Mouse (Mus musculus) embryonic stem cell, embryonic (primary cell): ENCODE data around the gene Tmem259.

Source experiments
- CTCF ChIA-PET, 4 experiments: fragments of 300-600 bp in 2 of 4; fragments of 350-600 bp in 2 of 4; sonication (Branson Sonifier 250); formaldehyde crosslinking; loops; one replicate each; lab custom pipeline; 2022; ENCODE audit warnings: inconsistent platforms in 2 of 4; lab: Charles Lee
- POLR2A ChIA-PET, 4 experiments: fragments of 300-600 bp in 2 of 4; fragments of 350-600 bp in 2 of 4; sonication (Branson Sonifier 250); formaldehyde crosslinking; loops; one replicate each; lab custom pipeline; 2022; ENCODE audit warnings: antibody characterized with exemption in 4 of 4, inconsistent platforms in 1 of 4; lab: Charles Lee

Tmem259 gene

DNA sequence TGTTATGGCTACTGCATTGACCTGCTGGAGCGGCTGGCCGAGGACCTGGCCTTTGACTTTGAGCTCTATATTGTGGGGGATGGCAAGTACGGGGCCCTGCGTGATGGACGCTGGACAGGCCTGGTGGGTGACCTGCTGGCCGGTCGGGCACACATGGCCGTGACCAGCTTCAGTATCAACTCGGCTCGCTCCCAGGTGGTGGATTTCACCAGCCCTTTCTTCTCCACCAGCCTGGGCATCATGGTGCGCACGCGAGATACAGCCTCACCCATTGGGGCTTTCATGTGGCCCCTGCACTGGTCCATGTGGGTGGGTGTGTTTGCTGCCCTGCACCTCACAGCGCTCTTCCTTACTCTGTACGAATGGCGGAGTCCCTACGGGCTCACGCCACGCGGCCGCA lies 10.0 kb downstream of the Tmem259 start:
- POLR2A ChIA-PET: interaction anchor here (0.6 to 4.6 kb wide), 24 partner anchors 9 to 349 kb away, joined by 3 to 42 read pairs (median 4); partner anchors contain the start of genes Tmem259 (in 3 of the 4), Wdr18 (in 3 of the 4) and 1600002K03Rik (in 1 of the 4)
- CTCF ChIA-PET: interaction anchor here in 2 of 4 experiments (1.6 to 3.7 kb wide), 5 partner anchors 10 to 162 kb away, joined by 4 to 22 read pairs (median 8); partner anchors contain the start of genes Tmem259 (in 2 of the 2) and Wdr18 (in 1 of the 2)

DNA sequence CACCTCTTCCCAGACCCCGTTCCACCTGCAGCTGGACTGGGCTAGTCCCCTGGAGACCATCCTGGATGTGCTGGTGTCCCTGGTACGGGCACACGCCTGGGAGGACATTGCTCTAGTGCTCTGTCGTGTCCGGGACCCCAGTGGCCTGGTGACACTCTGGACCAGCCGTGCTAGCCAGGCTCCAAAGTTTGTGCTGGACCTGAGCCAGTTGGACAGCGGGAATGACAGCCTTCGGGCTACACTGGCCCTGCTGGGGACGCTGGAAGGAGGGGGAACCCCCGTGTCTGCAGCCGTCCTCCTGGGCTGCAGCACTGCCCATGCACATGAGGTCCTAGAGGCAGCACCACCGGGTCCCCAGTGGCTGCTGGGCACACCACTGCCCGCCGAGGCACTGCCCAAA lies 11.3 kb downstream of the Tmem259 start:
- ChIA-PET POLR2A (interaction anchor here in 3 of 4 experiments (0.7 to 4.6 kb wide), 8 partner anchors 11 to 187 kb away, joined by 3 to 42 read pairs (median 10); partner anchors contain the start of genes Tmem259 (in 3 of the 3), Wdr18 (in 2 of the 3) and Med16 (in 1 of the 3)), CTCF (interaction anchor here in 3 of 4 experiments (0.6 to 2.9 kb wide), 4 partner anchors 13 to 253 kb away, joined by 3 to 14 read pairs (median 4); partner anchors contain the start of genes Mum1 (in 1 of the 3) and Wdr18 (in 1 of the 3))

DNA sequence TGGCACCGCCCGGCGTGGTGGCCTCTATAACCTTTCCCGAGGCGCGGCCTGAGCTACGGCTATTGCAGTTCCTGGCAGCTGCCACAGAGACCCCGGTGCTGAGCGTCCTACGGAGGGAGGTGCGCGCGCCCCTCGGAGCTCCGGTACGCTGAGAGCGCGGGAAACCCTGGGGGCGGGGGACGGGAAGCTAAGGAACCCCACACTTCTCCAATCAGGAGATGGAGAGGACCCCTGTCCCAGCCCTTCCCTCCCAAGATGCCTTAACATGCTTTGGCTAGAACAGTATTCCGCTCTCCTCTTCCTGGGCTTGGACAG lies 13.0 kb downstream of the Tmem259 start:
- ChIA-PET POLR2A (interaction anchor here (0.6 to 2.5 kb wide), 33 partner anchors 8 to 328 kb away, joined by 3 to 24 read pairs (median 3); partner anchors contain the start of genes Tmem259 (in 2 of the 4), Wdr18 (in 2 of the 4), Cdc34 (in 1 of the 4) and Med16 (in 1 of the 4)), CTCF (interaction anchor here (0.5 to 2.9 kb wide), 11 partner anchors 12 to 705 kb away, joined by 3 to 14 read pairs (median 3); partner anchors contain the start of genes Tmem259 (in 2 of the 4), Palm (in 1 of the 4), Stk11 (in 1 of the 4) and Wdr18 (in 1 of the 4))

DNA sequence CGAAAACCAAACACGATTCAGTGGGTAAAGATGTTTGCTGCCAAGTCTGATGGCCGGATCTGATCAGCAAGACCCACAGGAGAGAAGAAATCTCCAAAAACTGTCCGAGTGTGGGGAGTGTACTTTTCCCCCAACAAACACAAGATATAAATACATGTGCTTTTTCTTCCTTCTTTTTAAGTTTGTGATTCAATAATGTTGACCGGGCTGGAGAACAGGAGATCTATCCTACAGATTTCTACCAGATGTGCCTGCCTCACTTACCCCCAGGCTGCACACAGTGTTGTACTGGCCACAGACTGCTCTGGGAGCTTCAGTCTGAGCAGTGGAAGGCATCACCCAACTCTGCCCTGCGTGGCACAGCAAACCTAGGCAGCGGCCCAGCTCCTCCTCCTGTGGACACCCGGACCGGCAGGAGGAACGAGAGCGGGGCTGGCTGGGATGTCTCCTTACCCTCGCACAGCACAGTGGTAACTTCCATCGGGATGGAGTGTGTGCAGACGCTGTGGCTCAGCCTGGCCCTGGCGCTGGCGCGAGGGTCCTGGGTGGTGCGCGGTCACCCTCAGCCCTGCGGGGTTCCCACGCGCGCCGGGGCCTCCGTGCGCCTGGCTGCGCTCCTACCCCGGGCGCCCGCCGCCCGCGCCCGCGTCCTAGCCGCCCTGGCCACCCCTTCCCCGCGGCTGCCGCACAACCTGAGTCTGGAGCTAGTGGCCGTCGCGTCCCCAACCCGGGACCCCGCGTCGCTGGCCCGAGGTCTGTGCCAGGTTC lies 13.5 kb downstream of the Tmem259 start, which contains the start of gene Grin3b:
Grin3b (plus strand) TSS at position 301 of the 768 bp plus-strand sequence.
- POLR2A ChIA-PET: interaction anchor here (0.6 to 2.5 kb wide), 35 partner anchors 9 to 329 kb away, joined by 3 to 24 read pairs (median 3); partner anchors contain the start of genes Tmem259 (in 2 of the 4), Wdr18 (in 2 of the 4), Cdc34 (in 1 of the 4) and Med16 (in 1 of the 4)
- CTCF ChIA-PET: interaction anchor here (0.5 to 2.9 kb wide), 11 partner anchors 11 to 399 kb away, joined by 3 to 14 read pairs (median 3); partner anchors contain the start of genes Tmem259 (in 2 of the 4), Palm (in 1 of the 4), Stk11 (in 1 of the 4) and Wdr18 (in 1 of the 4)

DNA sequence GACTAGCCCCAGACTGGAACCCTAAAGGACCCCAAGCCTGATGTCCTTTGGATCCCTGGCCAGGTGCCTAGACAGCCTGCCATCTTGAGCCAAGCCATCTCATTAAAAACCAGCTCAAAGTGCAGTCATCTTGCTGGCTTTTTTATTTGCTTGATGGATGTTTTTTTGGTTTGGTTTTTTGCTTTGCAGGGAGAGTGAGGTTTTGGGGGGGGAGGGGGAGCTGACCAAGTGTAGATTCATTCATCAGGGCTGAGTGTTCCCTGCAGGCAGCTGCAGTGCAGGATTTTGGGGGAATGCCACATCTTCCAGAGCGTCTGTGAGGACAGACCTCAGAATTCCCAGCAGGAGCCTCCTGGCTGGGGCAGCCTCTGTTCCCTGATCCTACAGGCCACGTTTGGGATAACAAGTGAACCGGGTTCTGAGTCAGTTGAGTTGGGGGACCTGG lies 15.0 kb downstream of the Tmem259 start:
- POLR2A ChIA-PET: interaction anchor here in 3 of 4 experiments (0.6 to 1.6 kb wide), 19 partner anchors 9 to 817 kb away, joined by 3 to 11 read pairs (median 4); partner anchors contain the start of genes Wdr18 (in 3 of the 3), Cnn2 (in 1 of the 3) and Rps15 (in 1 of the 3)
- CTCF ChIA-PET: interaction anchor here in 3 of 4 experiments (0.6 to 1.2 kb wide), 3 partner anchors 9 to 273 kb away, joined by 3 to 7 read pairs (median 3); partner anchors contain the start of gene Wdr18 (in 2 of the 3)

DNA sequence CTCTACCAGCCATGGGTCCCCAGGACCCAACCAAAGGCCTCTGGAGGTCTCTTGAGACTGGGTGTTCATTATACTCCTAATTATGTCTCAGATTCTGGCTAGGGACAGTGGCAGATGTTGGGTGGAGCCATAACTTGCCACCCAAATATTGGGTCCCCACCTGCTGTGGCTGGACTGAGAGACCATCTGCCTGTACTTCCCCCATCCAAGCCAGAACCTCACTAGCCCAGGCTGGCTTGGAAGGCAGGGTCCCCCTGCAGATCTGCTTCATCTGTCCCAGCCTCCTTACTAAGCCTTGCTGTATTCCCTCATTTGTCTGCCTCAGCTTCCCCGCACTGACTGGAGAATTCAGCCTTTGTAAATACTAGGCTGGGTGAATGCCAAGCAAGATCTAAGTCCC lies 15.9 kb downstream of the Tmem259 start:
- POLR2A ChIA-PET: interaction anchor here in 3 of 4 experiments (0.8 to 1.6 kb wide), 8 partner anchors 8 to 200 kb away, joined by 3 to 11 read pairs (median 4); partner anchors contain the start of genes Cnn2 (in 1 of the 3) and Wdr18 (in 1 of the 3)
- CTCF ChIA-PET: interaction anchor here in 1 of 4 experiments (1.0 to 1.2 kb wide), 3 partner anchors 9 to 133 kb away, joined by 3 to 4 read pairs (median 3); partner anchors contain the start of gene Wdr18

DNA sequence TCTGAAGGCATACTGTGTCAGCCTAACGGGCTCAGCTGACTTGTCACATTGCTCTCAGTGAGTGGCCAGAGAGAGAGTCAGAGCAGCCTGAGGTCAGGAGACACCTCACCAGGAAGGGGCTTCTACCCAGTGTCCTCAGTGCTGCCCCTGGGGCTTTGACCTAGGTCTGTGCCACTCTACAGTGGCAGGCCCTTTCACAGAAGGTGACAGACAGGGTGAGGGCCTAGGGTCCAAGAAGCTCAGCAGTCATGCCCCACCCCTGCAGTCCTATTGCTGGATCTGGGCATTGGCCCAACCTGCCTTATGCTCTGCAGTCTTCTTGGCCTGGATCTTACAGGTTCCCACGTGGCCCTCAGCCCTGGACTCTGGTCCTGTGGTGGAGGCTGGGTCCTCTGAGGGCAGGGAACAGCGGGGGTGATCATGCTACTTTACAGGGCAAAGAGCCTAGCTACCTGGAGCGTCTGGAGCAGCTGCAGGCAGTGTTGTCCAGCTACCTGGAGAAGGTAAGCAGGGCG lies 17.2 kb downstream of the Tmem259 start:
- POLR2A ChIA-PET: interaction anchor here in 3 of 4 experiments (0.7 to 3.5 kb wide), 6 partner anchors 8 to 179 kb away, joined by 3 to 13 read pairs (median 3); no protein-coding TSS in a partner anchor
- CTCF ChIA-PET: interaction anchor here in 1 of 4 experiments (1.0 kb wide), 1 partner anchor 20 kb away, joined by 4 read pairs; no protein-coding TSS in a partner anchor

DNA sequence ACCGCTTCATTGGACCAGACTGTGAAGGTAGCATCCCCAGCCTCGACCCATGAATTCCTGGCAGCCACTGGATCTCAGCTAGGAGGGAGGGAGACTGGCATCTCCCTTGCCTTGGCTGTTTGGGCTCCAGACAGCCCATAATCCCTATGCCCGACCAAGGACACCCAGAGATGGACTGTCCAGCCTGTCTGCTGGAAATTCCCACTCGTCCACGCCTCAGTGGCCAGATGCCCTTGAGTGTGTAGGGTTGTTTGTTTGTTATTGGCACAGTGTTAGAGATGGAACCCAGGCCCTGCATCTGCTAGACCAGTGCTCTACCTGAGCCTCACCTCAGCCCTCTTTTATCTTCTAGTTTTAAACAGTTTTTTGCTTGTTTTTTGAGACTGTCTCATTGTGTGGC lies 18.8 kb downstream of the Tmem259 start:
- POLR2A ChIA-PET: interaction anchor here in 2 of 4 experiments (0.9 to 3.5 kb wide), 5 partner anchors 9 to 20 kb away, joined by 3 to 13 read pairs (median 4); no protein-coding TSS in a partner anchor
- CTCF ChIA-PET: no interaction called here

DNA sequence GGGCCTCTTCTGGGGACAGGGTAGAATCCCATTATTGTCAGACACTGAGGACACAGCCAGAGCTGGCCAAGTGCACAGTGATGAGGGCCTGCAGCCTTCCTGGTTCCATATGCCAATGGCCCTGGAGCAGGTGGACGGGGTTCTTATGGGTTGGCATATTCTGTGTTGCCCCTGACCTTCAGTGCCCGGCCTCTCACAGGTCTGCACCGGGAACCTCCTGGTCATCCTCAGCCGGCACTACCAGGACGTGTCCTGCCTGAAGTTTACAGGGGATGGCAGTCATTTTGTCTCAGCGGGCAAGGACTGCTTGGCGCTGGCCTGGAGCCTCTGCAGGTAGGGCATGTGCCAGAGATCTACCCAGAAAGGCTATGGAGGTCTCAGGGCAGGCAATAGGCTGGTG lies 19.4 kb downstream of the Tmem259 start:
- POLR2A ChIA-PET: interaction anchor here in 2 of 4 experiments (1.2 to 3.5 kb wide), 3 partner anchors 10 to 16 kb away, joined by 3 to 13 read pairs (median 3); no protein-coding TSS in a partner anchor
- CTCF ChIA-PET: no interaction called here

DNA sequence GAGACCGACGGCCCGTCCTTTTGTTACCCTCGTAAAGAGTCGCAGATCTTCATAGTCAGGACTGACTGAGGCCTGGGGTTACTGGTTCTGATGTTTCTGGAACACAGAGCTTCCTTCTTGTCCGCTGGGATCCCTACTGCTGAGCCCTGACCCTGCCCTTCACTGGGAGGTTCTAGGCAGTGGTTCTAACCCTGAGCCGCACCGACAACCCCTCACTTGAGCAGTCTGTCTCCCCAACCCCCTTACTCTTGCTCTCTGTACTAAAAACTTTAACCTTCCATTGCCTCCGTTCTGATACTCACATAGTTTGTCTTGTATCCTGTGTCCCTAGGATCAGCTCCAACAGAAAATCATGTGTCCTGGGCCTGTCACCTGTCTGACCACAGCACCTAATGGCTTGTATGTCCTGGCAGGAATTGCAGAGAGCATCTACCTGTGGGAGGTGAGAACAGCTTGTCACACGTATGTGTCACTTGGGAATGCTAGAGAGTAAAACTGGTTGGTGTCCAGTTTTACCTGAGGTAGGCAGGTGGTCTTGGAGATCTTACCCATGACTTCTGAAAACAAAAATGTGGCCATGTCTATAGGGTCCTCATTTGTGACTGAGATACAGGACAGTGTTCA lies 23.3 kb downstream of the Tmem259 start:
- CTCF ChIA-PET: interaction anchor here (0.6 to 3.3 kb wide), 43 partner anchors 8 to 584 kb away, joined by 3 to 48 read pairs (median 5); partner anchors contain the start of genes Tmem259 (in 3 of the 4), Cbarp (in 2 of the 4), Arid3a (in 1 of the 4) and Cirbp (in 1 of the 4)
- POLR2A ChIA-PET: interaction anchor here in 3 of 4 experiments (0.7 to 3.6 kb wide), 59 partner anchors 8 to 715 kb away, joined by 3 to 84 read pairs (median 5); partner anchors contain the start of genes Grin3b (in 2 of the 3), Med16 (in 2 of the 3), Mum1 (in 2 of the 3) and Ptbp1 (in 2 of the 3)

DNA sequence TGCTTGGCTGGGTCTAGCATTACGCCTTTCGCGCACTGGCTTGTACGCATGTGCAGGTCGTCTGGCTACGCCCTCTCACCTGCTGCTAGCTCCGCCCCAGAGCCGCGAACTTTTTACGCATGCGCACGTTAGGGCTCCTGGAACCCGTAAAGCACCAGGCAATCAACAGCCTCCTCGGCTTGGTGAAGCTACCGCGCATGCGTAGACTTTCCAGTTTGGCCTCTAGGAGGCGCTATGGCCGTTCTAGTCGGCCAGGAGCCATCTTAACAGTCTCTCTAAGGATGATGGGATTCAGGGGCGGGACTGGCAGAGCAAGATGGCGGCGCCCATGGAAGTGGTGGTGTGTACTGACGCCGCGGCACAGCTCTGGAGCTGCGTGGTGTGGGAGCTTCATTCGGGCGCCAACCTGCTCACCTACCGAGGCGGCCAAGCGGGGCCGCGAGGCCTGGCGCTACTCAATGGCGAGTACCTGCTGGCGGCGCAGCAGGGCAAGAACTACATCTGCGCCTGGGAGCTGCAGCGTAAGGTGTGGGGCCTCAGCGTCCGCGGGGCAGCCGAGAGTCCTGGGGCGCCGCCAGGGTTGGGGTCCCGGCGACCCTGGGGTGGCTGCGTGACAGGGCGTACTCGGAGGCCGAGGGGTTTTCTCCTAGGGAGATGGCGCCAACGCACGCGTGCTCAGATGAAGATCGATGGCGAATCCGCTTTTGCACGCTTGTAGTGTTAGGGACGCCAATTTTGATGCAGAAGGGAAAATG lies 24.1 kb downstream of the Tmem259 start, which contains the start of gene Wdr18:
Wdr18 (plus strand) TSS at position 306 of the 755 bp plus-strand sequence.
- ChIA-PET CTCF (interaction anchor here (0.5 to 3.3 kb wide), 97 partner anchors 9 to 619 kb away, joined by 3 to 48 read pairs (median 4); partner anchors contain the start of genes Med16 (in 3 of the 4), Tmem259 (in 3 of the 4), Arid3a (in 2 of the 4) and Cbarp (in 2 of the 4)), POLR2A (interaction anchor here (0.5 to 3.6 kb wide), 128 partner anchors 9 to 716 kb away, joined by 3 to 84 read pairs (median 4); partner anchors contain the start of genes Med16 (in 3 of the 4), Ptbp1 (in 3 of the 4), Tmem259 (in 3 of the 4) and Arid3a (in 2 of the 4))

DNA sequence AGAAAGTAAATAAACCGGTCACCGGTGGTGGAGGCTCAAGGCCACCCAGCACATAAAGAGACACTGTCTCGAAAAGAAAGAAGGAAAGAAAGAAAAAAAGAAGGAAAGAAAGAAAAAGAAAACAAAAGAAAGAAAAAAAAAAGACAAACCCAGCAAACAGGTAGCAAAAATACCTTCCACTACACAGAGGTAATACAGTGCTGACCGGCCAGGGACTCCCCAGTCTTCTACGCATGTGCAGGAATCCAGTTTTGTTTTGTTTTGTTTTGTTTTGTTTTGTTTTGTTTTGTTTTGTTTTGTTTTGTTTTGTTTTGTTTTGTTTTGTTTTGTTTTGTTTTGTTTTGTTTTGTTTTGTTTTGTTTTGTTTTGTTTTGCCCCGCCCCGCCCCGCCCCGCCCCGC lies 24.7 kb downstream of the Tmem259 start:
- ChIA-PET POLR2A (interaction anchor here (0.5 to 3.6 kb wide), 121 partner anchors 9 to 717 kb away, joined by 3 to 84 read pairs (median 4); partner anchors contain the start of genes Med16 (in 3 of the 4), Ptbp1 (in 3 of the 4), Tmem259 (in 3 of the 4) and Arid3a (in 2 of the 4)), CTCF (interaction anchor here (0.5 to 3.3 kb wide), 90 partner anchors 9 to 619 kb away, joined by 3 to 48 read pairs (median 4); partner anchors contain the start of genes Med16 (in 3 of the 4), Tmem259 (in 3 of the 4), Arid3a (in 2 of the 4) and Cbarp (in 1 of the 4))

DNA sequence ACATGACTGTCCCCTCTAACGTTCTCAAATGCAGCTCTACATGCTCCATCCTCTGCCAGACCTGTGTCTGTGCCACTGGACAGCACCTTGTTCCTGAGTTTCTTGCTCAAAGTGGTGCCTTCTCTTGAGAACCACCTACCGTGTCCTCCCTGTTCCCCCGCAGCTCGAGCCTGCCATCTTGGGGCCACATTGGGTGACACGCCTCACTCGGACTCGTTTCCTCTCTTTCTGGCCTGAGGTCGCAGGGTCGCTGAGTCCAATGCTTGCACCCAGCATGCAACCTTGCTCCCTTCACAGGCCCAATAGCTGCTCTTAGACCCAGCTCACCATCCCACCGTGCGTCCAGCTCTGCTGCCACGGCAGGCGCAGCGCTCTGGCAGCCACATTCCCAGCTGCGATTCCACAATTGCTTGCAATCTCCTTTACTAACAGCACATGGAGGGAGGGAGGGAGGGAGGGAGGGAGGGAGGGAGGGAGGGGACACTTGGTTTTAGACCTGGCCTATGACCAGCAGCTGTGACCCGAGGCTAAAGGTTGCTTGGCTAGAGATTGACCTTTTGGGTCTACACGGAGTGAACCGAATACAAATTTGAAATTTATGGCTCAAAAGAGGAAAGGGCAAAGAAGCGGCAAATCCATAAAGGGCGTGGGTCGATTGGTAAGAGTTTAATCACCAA lies 25.9 kb downstream of the Tmem259 start:
- ChIA-PET CTCF (interaction anchor here (0.5 to 3.3 kb wide), 63 partner anchors 12 to 1624 kb away, joined by 3 to 15 read pairs (median 3); partner anchors contain the start of genes Arid3a (in 2 of the 4), Cbarp (in 1 of the 4), Cirbp (in 1 of the 4) and Grin3b (in 1 of the 4)), POLR2A (interaction anchor here (0.6 to 2.1 kb wide), 25 partner anchors 12 to 210 kb away, joined by 3 to 9 read pairs (median 4); partner anchors contain the start of genes Med16 (in 2 of the 4) and Arid3a (in 1 of the 4))

DNA sequence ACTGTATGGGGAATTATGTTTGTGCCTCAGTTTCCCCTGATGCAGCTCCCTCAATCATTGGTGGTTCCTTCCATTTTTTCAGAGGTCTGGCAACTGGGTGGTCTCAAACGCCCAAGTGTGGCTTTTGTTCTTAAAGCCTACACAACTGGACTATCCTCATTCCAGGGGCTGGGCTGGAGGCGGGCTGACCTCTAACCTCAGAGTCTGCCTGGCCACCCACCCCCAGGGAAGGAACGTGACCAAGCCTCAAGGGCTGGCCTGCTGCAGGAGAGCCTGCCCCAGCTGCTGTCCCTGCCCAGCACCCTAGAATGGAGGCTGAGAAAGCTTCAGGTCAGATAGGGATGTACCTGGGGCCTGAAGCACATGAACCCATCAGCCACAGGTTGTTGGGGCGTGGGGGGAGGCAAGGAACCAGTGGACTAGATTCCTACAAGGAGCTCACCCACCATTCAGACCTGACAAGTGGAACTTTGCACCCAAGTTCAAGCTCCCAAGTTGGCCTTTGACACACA lies 27.4 kb downstream of the Tmem259 start:
- CTCF ChIA-PET: interaction anchor here in 3 of 4 experiments (0.6 to 2.5 kb wide), 9 partner anchors 26 to 258 kb away, joined by 3 to 15 read pairs (median 6); no protein-coding TSS in a partner anchor
- POLR2A ChIA-PET: interaction anchor here in 2 of 4 experiments (1.1 to 3.4 kb wide), 6 partner anchors 15 to 173 kb away, joined by 3 to 9 read pairs (median 4); partner anchors contain the start of gene Med16 (in 1 of the 2)
